In the genomic region with DNA sequence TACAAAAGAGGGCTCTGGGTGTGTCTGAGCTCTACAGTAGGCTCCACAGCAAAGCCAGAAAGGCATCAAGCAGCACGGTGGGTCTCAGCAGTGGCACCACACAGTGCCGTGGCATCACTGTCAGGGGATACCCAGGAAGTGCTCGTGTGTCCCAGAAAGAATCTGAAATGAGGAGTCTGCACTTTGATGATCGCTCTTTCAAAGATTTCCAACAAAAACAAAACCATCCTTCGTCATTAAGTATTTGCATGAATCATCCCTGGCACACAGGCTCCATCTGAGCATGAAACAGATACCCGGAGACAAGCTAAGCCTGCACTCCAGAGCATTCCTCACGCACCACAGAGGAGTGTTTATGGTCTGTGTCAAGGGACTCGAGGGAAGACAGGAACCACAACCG, we compare ENCODE assay signal across 12 mouse cellular contexts.
DNase-seq lines count a peak whose midpoint lies in the region; ATAC-seq and TF ChIP-seq lines count a peak whose summit lies in the region.
"Had no signal": no experiment of that assay in that cellular context is flagged by ENCODE, and none has a peak within 500 bp of the region (broad histone marks: within the 10 kb centered on the region; RNA-seq: fewer than 3 reads in every experiment).

No protein-coding gene starts in this region.

- WGBS in lung, embryonic 14.5 days = 37% methylated on average over 9 of the region's 9 CpGs
- 60% methylated on average over 9 of the region's 9 CpGs for WGBS in neural tube, embryonic 15.5 days

- no peak for TF ChIP-seq CTCF in gastrocnemius, adult 2 months (IDR thresholded peaks at IDR 0.05)
- TF ChIP-seq CTCF in lung, embryonic 14.5 days (IDR thresholded peaks at IDR 0.05; ENCODE audit: low read depth) = no peak

- no peak overlapping the region for H3K9ac ChIP-seq in lung, embryonic 14.5 days
- no peak overlapping the region for H3K9ac ChIP-seq in neural tube, embryonic 15.5 days (replicated peaks)
- H3K9ac ChIP-seq: hindbrain, embryonic 12.5 days had no signal

- peak overlapping the region; percentile 57 for H3K27ac ChIP-seq in gastrocnemius, adult 2 months
- no peak overlapping the region for H3K27ac ChIP-seq in lung, embryonic 14.5 days (ENCODE audit: low read depth)
- H3K27ac ChIP-seq in neural tube, embryonic 15.5 days (replicated peaks) = 0 out of 2 replicates have a peak overlapping the region, but pooled peaks have one; percentile 14
- H3K27ac ChIP-seq: hindbrain, embryonic 12.5 days; layer of hippocampus, adult 2 months had no signal

- no peaks in the 10 kb centered on the region for H3K27me3 ChIP-seq in lung, embryonic 14.5 days (ENCODE audit: insufficient read depth, low read length)
- H3K27me3 ChIP-seq in neural tube, embryonic 15.5 days (replicated peaks) = no peaks in the 10 kb centered on the region
- H3K27me3 ChIP-seq: hindbrain, embryonic 12.5 days had no signal

- H3K4me2 ChIP-seq in lung, embryonic 14.5 days = no peak overlapping the region
- no peak overlapping the region for H3K4me2 ChIP-seq in neural tube, embryonic 15.5 days
- H3K4me2 ChIP-seq: hindbrain, embryonic 12.5 days had no signal

- peaks cover 19% of the 10 kb centered on the region for H3K4me1 ChIP-seq in lung, embryonic 14.5 days (ENCODE audit: insufficient read depth)
- H3K4me1 ChIP-seq in neural tube, embryonic 15.5 days = peaks cover 36% of the 10 kb centered on the region

- H3K4me3 ChIP-seq in gastrocnemius, adult 2 months = no peak overlapping the region
- H3K4me3 ChIP-seq in lung, embryonic 14.5 days (ENCODE audit: low read depth, low read length) = no peak overlapping the region
- no peak overlapping the region for H3K4me3 ChIP-seq in neural tube, embryonic 15.5 days (replicated peaks)
- H3K4me3 ChIP-seq: hindbrain, embryonic 12.5 days; layer of hippocampus, adult 2 months had no signal

- no peaks in the 10 kb centered on the region for H3K9me3 ChIP-seq in lung, embryonic 14.5 days (ENCODE audit: low read depth, low read length)
- H3K9me3 ChIP-seq in neural tube, embryonic 15.5 days (replicated peaks) = no peaks in the 10 kb centered on the region
- H3K9me3 ChIP-seq: hindbrain, embryonic 12.5 days had no signal

- DNase-seq in gastrocnemius, adult 2 months = no peak
- DNase-seq in gastrocnemius, postnatal 10 days = no peak
- DNase-seq in lung, embryonic 14.5 days = peak; percentile 19
- no peak for DNase-seq in lung, postnatal 36 days
- DNase-seq in adrenal gland, postnatal 10 days = peak; percentile 37
- DNase-seq in cerebellum, adult 18-20 months = no peak
- no peak for DNase-seq in right cerebral cortex, postnatal 4 days
- DNase-seq: lung, postnatal 10 days; right cerebral cortex, postnatal 25 days had no signal

- no peaks in the 10 kb centered on the region for H3K36me3 ChIP-seq in lung, embryonic 14.5 days (ENCODE audit: insufficient read depth)
- no peaks in the 10 kb centered on the region for H3K36me3 ChIP-seq in neural tube, embryonic 15.5 days
- H3K36me3 ChIP-seq: hindbrain, embryonic 12.5 days had no signal

- intact Hi-C loops in gastrocnemius, adult 2 months (cut with DNase I) = no loop called here

- ATAC-seq in lung, embryonic 14.5 days (ENCODE audit: insufficient read depth) = no peak
- ATAC-seq in neural tube, embryonic 15.5 days (ENCODE audit: low FRiP score) = no peak

Comparison
In these comparisons a context has a peak if more than half of its experiments do, and no peak if none do; other contexts are left out.
1. DNase-seq: peak in lung, embryonic 14.5 days (single experiment) and adrenal gland, postnatal 10 days (single experiment); none in gastrocnemius, adult 2 months (single experiment), gastrocnemius, postnatal 10 days (single experiment), lung, postnatal 36 days (single experiment), cerebellum, adult 18-20 months (0 of 2) and right cerebral cortex, postnatal 4 days (single experiment).